Mouse (Mus musculus): ENCODE measurements around the gene Hells. TPM values are rescaled to one million over a fixed set of nuclear protein-coding genes. Genes with fewer than 3 reads are reported as not detected.

The Hells gene
- polyA plus RNA-seq, 2 experiments from 2014 or later, result 17.6 to 18.3 TPM

Other genes with a start within 250 kb of the Hells start
- 10 to 100 TPM in 1 of 2 experiments, 1 to 10 TPM in 1; 7.9 to 10.0 TPM for gene Noc3l, start 111.7 kb upstream of the Hells start, polyA plus RNA-seq (2017; shearing (Covaris generic))
- 1 to 10 TPM in 1 of 2 experiments, under 1 TPM in 1; 0.62 to 1.2 TPM for gene Tbc1d12, start 94.3 kb upstream of the Hells start, polyA plus RNA-seq (2017; shearing (Covaris generic))
- not detected for gene Cyp2c55, start 76.1 kb downstream of the Hells start, polyA plus RNA-seq (2017; shearing (Covaris generic))
- gene Cyp2c65, start 130.1 kb downstream of the Hells start, polyA plus RNA-seq (2017; shearing (Covaris generic)), result not detected
- not detected for gene Cyp2c66, start 183.0 kb downstream of the Hells start, polyA plus RNA-seq (2017; shearing (Covaris generic))